Mouse (Mus musculus): ENCODE results near the gene Tsga10.

GRCm38 (mm10) chr1:37891400-37891799 is 25.2 kb upstream of the Tsga10 start:
- TF ChIP-seq POLR2A (IDR thresholded peaks at IDR 0.05; ENCODE audit: borderline replicate concordance, low read depth, low read length) (no peak), CTCF (IDR thresholded peaks at IDR 0.05; ENCODE audit: low read depth, low read length) (no peak)

Data from bone marrow macrophage, adult 2 months (primary cell).